Mouse (Mus musculus) 3T3-L1 (cell line): Measurements from ENCODE around the gene Pbx1.
"Not testable (repeated sequence)": the region's sequence is repeated elsewhere in the genome, so short reads cannot be mapped to it uniquely, and the experiment has no call there.

Source experiments
- DNase-seq: peaks from one replicate; pipeline ENCODE4 v3.0.0-alpha.2; 2015; ENCODE audit warnings: low read depth, low spot score

Pbx1 gene

DNA sequence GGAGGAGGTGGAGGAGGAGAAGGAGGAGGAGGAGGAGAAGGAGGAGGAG, at the start of gene Pbx1:
Gene Pbx1, minus strand, starts transcription at position 39 of the 49 bp plus-strand sequence.
- not testable (repeated sequence) for DNase-seq

- DNase-seq, result no peak
Observed at GRCm38 (mm10) chr1:168479626-168480025, 47.6 kb upstream of the Pbx1 start.

DNA sequence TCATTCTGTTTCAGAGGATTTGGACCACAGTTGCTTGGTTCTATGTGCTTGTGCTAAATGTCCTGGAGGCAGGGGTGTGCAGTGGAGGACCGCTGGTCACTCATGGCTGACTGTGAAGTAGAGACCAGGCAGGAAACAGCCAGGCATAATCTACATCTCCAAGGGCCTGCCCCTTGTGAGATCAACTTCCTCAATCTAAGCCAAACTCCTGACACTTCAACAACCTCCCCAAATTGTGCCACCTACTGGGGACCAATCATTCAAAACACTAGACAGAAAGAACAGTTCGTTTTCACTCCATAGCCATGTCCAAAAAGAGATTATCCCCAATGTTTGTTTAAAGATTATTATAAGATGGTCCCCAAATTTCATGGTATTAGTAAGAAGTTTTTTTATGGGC, 46.8 kb upstream of the Pbx1 start:
- no peak for DNase-seq

DNA sequence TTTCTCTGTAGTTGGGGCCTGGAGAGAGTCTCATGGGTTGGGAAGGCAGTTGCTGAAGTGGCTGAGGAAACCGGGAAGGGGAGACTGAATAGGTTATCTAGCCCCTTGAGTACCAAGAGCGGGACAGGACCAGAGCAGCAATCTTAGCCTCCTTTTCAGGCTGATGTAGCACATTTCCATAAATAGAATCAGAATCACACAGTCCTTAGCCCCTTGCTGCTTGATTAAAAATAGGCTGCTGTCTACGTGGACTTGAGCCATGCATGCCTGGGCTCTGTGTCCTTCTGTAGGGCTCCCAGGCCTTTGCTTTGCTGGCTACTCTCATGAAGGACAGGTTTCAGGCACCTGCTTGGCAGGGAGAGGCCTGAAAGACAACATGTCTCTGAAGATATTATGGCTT, 44.8 kb upstream of the Pbx1 start:
- no peak for DNase-seq

DNA sequence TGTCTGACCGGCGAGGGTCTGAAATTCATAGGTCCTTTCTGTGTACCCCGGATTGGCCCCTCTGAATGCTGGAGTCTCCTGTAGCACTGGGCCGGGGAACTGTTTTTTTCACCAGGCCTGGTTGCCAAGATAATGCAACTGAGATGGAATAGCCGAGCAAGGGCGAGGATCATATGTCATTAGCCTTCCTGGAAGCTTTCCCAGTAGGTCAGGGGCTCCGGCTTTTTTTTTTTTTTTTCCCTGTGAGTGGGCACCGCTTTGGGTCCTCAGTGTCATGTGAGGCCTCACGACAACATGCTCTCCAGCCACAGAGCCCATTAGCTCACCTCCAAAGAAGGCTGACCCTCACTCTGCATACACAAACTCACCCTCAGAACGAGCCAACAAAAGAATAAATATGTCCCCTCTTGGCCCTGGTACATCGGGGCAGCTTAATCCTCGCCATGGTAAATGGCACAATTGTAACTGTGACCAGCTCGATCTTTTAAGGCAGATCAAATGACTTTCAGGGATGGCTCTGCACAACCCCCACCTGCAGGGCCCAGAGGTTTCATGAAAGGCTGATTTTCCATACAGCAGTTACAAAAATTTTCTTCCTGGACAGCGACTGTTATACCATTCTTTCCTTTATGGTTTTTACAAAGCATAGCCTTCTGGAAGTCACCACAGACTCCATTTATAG, 44.3 kb upstream of the Pbx1 start:
- DNase-seq, result no peak

DNA sequence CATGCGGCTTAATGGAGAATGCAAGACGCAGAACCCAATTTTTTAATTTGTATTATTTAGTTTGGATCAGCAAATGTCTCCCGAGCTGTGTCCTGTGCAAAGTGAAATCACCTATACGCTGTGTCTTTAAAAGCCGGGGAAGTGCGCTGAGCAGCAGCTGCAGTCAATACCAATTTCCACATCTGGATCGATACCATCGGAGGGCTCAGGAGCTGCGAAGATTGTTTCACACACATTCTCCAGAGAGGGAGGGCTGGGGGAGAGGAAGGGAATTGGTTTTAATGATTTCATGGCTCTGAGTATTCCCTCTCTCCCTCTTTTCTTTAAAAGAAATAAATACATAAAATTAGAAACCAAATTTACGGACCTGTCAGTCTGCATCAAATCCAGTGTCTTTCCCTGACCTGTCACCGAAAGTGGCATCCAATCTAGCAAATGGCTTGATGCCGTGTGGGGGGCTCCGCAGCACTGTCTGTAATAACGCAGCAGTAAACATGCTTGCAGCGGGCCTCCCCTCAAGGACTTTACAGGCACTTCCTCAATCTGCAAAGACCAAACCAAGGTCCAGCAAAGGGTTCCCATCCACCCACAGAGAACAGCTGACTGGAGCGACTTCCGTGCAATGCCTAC, 43.6 kb upstream of the Pbx1 start:
- no peak for DNase-seq

DNA sequence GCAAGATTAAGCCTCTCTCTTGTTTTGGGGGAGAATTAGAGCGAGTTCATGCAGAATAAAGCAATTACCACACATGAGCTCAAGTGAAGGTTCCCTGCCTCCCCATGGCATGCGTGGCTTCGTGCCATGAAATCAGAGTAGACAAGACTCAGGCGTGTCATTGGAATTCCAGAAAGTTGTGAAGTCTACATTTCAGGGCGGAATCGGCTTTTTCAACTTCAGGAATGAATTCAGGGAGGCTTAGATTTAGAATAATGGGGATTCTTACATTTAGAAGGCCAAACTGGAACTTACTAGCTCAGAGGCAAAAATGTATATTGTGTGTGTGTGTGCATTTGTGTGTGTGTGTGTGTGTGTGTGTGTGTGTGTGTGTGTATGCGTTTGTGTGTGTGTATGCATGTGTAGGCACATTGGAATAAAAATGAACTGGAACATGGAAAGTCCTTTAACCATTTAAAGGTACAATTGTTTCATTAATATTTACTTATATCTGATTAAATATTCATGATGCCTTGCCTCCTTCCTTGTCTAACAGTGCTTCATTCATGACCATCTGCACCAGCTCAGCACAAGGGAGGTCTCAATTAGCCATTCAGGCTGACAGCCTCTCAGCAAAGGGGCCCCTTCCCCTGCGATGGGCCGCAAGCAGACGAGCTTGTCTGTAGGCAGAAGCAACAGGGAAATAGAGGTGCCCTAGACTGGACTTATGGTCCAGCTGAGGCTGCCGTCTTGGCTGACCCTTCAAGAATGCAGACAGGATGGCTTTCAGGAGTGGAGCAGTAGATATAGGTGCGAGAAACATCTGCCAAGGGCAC, 41.4 kb upstream of the Pbx1 start:
- DNase-seq, result peak; percentile 57

- DNase-seq, result no peak
Observed at GRCm38 (mm10) chr1:168472545-168473254, 40.6 kb upstream of the Pbx1 start.

DNA sequence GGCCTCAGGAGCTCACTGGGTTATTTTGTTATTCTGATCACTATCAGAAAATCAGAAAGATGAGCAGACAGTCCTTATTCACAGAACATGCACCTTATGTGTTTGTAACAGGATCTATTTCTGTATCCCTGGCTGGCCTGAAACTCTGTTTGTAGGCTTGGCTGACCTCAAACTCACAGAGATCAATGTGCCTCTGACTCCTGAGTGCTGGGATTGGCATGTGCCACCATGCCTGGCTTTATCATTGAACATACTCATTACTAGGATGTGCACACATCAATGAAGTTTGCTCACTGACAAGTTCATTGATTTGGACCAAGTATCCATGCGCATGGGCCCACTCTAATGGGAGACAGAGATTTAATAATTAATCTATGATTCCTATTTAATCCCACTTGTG, 27.4 kb upstream of the Pbx1 start:
- DNase-seq, result no peak

GRCm38 (mm10) chr1:168457191-168457747, 25.2 kb upstream of the Pbx1 start:
- no peak for DNase-seq

- DNase-seq, result no peak
Observed at GRCm38 (mm10) chr1:168455178-168455577, 23.1 kb upstream of the Pbx1 start.

DNA sequence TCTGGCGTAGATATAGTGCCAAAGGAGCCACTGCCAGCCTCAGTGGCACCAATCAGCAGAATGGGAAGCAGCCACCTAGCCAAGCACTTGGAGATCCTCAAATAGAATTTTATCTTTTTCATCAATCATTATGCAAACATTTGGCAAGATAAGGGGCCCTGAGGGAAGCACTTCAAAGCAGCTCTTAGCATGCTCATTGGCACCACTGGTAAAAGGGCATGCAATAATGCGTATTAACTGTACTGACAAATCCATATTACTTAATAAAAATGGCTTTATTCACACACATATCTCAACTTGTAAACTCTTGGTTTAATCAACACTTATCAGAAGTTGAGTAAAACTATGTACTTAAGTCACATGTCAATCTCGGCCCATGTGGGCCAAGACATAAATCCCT, 1.6 kb upstream of the Pbx1 start:
- DNase-seq, result no peak

DNA sequence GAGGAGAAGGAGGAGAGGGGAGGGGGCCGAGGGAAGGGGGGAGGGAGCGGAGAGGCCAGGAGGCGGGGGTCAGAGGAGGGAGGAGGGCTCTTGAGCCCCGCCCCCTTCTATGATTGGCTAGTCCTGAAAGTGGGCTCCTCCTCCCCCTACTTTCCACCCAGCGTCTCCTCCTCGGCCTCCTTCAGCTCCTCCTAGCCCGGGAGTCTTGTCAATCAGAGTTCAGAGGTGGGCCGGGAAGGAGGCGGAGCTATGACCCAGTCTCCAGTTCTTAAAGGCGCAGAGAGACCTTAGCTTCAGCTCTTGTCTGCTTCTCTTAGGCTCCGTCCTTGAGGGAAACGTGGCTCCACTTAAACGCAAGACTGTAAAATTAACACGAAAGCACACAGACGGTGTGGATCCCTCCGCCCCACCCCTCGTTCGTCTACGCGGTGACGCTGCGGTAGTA, 233 bp upstream of the Pbx1 start:
- peak; percentile 100 for DNase-seq

- DNase-seq, result no peak
Observed at GRCm38 (mm10) chr1:168431711-168432231, 299 bp downstream of the Pbx1 start.

DNA sequence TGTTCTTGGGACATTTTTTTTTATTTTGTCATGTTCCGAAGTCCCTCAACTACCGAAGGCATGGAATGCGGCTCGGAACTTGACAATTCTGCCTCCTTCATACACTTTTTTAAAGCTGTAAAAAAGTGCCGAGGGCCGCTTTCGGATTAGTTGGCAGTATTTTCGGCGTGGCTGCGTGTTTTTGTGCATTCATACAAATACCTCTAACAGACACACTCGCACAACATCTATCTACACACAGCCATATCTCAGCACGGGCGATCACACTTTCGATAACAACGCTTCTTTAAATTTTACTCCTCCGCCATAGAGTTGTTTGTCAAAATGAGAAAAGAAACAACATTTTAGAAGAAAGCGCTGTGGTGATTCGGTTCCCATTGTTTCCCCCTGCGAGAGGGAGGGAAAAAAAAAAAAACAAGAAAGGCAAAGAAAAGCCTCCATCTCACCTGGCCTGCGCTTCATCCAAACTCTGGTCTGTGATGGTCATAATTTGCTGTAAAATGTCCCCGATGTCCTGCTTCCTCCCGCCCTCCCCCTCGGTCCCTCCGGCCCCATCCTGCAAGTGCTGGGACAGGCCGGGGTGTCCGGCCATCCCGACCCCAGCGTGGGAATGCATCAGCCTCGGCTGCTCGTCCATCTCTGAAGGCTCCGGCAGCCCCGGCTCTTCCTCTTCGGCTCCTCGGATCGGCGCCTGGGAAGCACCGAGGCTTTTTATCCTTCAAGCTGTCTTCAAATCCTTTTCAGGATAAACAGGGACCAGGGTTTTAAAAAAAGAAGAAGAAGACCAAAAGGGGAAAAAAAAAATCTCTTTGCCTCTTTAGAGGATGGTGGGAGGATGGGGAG, 981 bp downstream of the Pbx1 start:
- DNase-seq, result peak; percentile 61

GRCm38 (mm10) chr1:168429856-168430644, 2.0 kb downstream of the Pbx1 start:
- DNase-seq, result peak; percentile 54

GRCm38 (mm10) chr1:168429406-168429805, 2.7 kb downstream of the Pbx1 start:
- DNase-seq, result peak; percentile 35

- DNase-seq, result no peak
Observed at GRCm38 (mm10) chr1:168428255-168428654, 3.8 kb downstream of the Pbx1 start.

GRCm38 (mm10) chr1:168427596-168427995, 4.5 kb downstream of the Pbx1 start:
- no peak for DNase-seq

- no peak for DNase-seq
Observed at GRCm38 (mm10) chr1:168426900-168427299, 5.2 kb downstream of the Pbx1 start.
